Mouse (Mus musculus) embryo, embryonic 10 days (tissue): ENCODE data around the gene Glb1l2.

Experiments
- DNase-seq: peaks from one replicate; pipeline ENCODE4 v3.0.0-alpha.2; 2015; ENCODE audit warnings: low spot score

Gene Glb1l2

DNA sequence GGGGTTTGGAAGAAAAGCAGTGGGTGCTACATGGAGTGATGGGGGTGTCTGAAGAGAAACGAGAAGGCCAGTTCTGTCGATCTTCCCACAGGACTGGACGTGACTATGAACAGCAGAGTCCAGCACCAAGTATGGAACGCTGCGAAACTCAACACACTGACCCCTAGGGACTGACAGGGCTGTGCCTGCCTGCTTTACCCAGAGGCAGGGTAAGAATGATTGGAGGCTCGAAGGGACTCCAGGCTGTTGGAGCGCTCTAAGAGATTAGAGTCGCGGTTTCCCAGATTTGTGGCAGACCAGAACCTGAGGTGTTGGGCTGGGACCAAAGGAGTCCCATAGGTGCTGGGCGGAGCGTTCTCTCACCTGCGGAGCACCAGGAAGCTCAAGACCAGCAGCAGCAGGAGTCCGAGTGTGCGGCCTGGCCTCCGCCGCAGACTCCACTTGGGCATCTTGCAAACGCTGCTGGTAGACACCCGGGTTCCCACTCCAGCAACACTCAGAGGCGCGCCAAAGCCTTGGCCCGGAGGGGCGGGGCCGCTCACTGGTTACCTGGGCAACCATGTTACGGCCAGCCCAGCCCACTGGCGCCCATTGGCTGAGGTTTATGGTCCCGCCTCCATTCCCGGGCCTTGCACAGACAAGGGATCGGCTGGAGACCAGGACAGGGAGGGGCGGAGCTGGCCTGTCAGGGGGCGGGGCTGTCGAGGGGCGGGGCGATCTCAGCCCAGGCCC, at the start of gene Glb1l2:
Gene Glb1l2 (minus strand): TSS at position 534 of the 732 bp plus-strand sequence.
- DNase-seq: peak; percentile 97

DNA sequence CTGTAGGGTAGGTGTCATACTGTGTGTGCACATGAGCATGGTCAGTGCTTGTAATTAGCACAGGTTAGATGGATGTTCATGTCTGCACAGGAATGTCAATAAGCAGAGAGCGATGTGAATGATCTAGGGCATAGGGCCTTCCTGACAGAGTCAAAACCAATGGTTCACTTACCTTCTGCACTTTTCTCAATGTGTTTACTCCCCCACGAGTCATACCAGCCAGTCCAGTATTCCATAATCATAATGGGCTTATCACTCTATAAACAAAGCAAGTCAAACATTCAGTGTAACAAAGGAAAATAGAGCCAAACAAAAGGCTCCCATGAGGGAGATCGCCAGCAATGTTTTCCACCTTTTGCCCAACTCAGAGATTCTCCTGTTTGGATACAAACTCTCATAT, 24.8 kb upstream of the Glb1l2 start:
- no peak for DNase-seq

- no peak for DNase-seq
Observed at GRCm38 (mm10) chr9:26819942-26820341, 13.7 kb upstream of the Glb1l2 start.

- DNase-seq: no peak
Observed at GRCm38 (mm10) chr9:26808735-26809134, 2.5 kb upstream of the Glb1l2 start.

DNA sequence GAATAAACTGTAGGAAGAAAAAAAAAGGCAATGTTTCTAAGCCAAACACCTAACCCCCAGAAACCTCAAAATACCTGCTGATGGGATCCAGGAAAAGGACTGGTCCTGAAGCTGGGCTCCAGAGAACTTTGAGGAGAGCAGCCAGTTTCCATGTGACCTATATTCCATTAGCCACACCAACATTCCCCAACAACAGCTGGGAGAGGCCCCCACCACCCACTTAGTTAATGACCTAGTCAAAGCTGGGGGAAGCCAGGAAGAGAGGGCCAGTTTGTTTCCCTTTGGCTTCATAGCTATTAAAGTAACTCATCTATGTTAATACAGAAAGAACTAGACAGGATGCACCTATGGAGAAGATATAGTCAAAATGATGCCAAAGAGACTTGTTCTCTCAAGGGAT, 1.9 kb downstream of the Glb1l2 start:
- DNase-seq: no peak

DNA sequence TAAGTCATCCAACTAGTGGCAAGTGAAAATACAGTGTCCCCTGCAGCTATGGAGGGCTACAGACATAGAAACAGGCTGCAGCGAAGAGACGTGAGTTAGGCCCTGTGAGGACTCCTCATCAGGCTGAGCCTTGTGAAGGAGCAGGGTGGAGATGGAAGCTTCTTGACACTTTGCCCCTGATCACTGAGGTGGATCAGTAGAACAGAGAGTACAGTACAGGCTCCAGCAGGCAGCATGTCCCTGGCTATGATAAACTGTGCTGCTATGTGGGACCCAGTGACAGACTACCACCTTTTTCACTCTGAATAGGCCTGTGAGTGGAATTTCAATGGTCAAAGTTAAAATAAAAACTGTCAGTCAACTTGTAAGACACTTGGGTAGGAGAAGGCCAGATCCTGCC, 5.9 kb downstream of the Glb1l2 start:
- no peak for DNase-seq

DNA sequence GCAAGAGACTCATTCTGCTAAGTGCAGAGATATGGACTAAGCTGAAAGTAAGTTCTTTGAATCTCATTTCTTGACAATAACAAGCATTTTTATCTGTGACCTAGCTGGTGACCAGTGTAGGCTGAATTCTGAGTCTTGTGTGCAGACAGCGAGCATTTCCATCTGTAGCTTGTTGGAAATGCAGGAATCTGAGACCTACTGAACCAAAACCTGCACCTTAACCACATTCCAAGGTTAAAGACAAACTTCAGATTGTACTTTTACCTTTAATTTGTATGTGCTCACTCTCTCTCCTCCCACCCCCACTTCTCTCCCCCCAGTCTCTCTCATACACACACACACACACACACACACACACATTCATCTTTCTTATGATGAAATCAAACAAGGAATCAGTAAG, 7.5 kb downstream of the Glb1l2 start:
- DNase-seq: no peak

- no peak for DNase-seq
Observed at GRCm38 (mm10) chr9:26798205-26798604, 8.1 kb downstream of the Glb1l2 start.

- no peak for DNase-seq
Observed at GRCm38 (mm10) chr9:26792829-26793228, 13.4 kb downstream of the Glb1l2 start.

- no peak for DNase-seq
Observed at GRCm38 (mm10) chr9:26783414-26783975, 22.8 kb downstream of the Glb1l2 start.

- DNase-seq: no peak
Observed at GRCm38 (mm10) chr9:26778421-26778820, 27.8 kb downstream of the Glb1l2 start.

DNA sequence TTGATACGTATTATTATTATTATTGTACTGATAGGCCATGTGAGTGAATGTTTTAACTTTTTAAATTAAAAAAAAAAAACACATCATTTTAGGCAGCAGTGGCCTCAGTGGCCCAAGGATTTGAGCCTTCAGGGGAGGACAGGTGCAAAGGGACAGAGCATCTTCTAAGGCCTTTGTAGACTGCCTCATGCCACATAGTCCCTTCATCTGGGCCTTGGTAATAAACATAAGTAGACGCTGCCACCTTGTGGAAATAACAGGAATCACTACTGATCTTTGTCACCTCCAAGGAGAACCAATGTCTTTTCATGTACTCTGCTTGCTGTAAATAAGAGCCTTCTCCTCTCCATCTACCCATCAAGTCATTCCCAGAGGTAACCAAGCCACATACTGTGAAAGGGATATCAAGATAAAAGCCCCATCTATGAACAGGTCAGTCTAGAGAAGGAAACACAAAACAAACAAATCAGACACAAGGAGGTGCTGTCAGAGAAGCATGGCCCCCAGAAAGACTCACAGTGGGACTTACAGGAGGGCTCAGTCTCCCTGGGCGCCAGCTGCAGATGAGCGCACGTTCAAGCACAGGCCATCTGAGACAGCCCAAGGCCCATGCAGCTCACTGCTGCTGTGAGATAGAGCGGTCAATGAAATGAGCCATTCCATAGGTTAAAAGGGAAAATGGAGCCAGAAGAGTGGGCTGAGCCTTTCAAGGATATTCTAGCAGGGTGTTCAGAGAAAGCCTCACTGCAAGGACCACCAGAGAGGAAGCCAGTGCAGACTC, 30.0 kb downstream of the Glb1l2 start:
- peak; percentile 79 for DNase-seq

DNA sequence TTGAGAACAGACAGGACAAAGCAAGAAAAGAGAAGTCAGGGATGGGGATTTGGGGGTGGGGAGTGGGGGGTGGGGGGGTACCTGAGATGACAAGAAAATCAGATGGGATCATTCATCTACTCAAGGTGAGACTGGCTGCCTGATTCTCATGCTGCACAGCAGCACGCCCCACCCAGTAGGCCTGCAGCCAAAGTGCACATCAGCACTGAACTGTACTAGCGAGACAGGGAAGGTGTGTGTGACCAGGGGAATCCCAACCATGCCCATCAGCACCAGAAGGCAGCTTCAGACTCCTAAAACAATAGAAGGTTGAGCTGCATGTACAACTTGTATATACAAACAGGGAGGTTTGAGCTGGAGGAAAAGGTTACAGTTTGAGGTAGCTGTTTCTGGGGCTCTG, 30.6 kb downstream of the Glb1l2 start:
- no peak for DNase-seq

DNA sequence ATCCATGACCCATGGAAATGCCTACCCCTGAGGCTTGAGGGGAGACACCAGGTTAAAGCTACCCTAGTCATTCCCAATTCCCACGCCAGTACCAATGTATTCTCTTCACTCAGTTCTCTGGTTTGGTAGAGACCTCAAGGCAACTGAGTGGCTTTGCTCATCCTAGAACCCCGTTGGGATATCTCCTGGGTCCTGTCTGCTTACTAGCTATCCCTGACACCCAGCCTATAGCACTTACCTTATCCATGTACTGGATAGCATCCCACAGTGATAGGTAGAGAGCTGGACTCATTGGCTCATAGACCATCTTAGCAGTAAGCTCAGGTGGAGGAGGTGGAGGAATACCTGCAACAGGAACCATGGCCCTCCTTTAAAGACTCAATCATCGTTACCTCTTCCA, 38.1 kb downstream of the Glb1l2 start:
- no peak for DNase-seq

GRCm38 (mm10) chr9:26762477-26762876, 43.8 kb downstream of the Glb1l2 start:
- DNase-seq: no peak

DNA sequence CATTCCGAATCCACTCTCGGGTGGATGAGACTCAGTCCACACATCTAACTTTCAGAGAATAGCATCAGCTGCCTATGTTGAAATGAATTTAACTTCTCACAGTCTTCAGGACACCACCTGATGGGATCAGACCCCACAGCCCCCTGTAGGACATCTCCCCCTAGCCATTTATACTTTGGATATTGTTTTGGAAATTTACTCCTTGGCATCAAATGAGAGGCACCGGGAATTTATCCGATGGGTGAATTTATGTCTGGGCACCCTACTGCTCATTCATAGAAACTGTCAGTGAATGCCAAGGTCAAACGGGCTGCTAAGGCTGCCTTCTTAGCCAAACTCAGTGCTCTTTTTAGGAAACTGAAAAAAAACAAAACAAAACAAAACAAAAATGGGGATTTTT, 45.7 kb downstream of the Glb1l2 start:
- no peak for DNase-seq

GRCm38 (mm10) chr9:26760081-26760480, 46.2 kb downstream of the Glb1l2 start:
- DNase-seq: peak; percentile 58

DNA sequence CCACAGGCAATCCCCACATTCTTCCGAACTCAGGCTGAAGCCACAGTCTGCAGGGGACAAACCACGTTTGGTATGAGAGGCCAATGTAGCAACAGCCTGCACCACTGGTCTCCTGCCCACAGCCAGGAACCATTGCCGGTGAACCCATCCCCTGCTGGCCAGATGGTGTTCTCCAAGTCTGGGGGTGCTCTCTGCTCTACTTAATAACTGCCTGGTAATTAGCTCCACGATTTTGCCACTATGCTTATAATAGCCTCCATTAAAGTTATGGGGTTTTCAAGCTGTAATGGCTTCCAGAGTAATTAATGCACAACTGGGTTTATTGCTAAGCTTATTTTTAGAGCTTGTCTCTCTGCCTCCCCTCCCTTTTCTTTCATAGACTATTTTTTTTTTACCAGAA, 57.4 kb downstream of the Glb1l2 start:
- no peak for DNase-seq

GRCm38 (mm10) chr9:26747121-26747520, 59.1 kb downstream of the Glb1l2 start:
- DNase-seq: no peak

DNA sequence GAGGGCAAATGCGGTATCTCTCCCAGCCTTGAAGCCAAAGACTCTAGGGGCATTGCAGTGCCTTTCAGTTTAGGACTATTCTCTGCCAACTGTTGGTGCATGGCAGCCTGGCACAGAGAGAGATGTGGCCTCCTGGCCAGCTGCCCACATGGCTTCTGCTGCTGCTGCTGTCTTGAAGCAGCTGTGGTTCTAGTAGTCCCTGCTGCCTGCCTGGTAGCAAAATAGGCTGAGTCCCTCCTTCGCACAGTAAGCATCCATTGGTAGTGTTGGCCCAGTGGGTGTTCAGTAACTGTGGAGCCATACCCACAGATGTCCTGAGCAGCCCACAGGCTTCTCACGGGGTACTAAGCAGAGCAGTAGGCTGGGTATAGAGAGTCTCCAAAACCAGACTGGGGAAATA, 63.5 kb downstream of the Glb1l2 start:
- no peak for DNase-seq

DNA sequence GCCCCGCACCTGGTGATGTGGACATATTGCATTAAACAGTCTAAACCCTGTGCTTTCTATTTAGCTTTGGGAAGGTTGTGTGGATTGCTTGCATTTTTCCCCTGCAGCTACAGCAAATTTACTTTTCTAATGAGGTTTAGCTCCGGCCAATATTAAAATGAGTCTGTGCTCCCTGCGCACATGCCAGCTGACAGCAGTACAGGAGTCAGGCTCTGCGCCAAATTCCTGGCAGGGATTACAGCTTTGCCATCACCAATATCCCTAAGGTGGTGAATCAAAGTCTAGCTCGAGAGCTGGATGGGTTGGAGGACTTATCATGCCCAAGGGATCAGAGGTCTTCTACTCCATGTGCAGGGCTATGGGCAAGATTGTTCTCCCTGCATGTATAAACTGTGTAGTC, 69.2 kb downstream of the Glb1l2 start:
- no peak for DNase-seq

DNA sequence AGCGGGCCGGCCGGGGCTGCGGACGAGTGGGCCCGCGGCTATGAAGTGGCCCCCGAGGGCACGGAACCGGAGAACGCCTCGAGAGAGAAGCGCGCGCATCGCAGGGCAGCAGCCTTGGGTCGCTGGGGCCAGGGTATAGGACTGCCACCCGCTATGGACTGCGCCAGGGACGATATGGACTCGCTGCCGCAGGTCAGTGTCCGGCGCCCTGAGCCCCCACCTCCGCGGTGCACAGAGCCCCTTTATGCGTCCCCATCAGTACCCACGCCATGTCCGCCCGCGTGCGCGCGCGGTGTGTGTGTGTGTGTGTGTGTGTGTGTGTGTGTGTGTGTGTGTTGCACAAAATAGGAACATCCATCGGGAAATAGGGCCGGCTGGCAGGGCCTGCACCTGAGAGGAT, 72.3 kb downstream of the Glb1l2 start:
- no peak for DNase-seq

- DNase-seq: peak; percentile 29
Observed at GRCm38 (mm10) chr9:26733206-26733891, 72.9 kb downstream of the Glb1l2 start, which contains the start of gene B3gat1. Gene B3gat1 (plus strand): TSS chr9:26733728.
